Mouse (Mus musculus) right cerebral cortex, postnatal 4 days (tissue): ENCODE data around the gene Chd2.

Source experiments
- DNase-seq: peaks from one replicate; pipeline ENCODE4 v3.0.0-alpha.2; 2022

The Chd2 gene

DNA sequence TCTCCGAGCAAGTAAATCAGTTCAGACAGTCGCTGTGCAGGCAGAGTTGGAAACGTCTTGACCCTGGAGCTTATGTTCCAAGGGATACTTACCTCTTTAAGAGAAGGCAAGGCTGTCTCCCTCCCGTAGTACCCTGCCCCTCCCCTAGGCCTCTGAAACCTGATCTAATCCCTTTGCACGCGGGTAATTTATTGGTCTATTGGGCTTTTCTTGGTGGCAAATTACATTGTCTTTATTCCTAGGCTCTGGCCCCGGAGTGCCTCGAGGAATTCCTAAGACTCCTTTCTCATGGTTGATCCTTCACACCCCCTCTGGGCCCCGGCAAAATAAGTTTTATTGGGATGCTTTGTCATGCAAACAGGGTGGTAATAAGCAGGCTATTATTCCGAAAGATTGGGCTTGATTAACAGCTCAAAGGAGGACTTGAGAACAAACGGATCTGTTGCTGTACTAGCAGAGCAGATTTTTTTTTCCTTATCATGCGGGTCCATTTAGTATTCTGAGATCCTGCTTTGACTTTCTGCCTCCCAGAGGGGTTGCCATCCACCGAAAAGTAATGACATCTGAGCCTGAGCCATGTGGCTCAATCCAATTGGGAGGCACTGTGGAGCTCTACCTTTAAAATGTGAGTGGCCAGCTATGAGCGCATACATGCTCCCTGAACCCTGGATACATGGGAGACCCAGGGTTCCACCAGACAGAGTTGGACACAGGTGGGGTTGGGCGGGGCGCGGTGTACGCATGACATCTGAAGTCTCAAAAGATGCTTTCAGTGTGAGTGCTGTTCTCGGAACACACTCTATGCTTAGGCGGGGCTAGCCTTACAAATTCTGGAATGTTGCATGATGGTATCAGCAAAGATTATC lies 141.3 kb downstream of the Chd2 start:
- DNase-seq, result peak; percentile 16

DNA sequence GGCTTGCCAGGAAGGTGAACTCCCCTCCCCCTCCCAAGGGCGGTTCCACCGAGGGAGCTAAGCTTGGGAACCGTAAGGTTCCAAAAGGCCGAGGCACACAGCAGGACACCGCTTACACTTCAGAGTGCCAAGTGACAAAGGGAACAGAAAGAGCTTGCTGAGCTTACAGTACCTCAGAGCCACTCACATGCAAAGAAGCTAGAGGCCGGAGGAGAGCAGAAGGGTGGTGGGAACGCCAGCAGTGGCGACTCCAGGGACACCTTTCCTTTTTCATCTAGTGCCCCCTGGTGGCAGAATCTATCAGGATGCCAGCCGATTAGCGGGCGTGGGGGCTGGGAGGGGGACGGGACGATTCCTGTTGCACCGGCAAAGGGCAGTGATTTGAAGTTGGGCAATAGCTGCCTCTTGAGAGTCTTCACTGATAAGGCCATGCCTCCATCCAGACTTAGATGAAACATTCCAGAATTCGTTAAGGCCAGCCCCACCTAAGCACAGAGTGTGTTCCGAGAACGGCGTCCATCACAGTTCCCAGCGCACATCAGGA lies 142.1 kb downstream of the Chd2 start:
- DNase-seq, result peak; percentile 89

DNA sequence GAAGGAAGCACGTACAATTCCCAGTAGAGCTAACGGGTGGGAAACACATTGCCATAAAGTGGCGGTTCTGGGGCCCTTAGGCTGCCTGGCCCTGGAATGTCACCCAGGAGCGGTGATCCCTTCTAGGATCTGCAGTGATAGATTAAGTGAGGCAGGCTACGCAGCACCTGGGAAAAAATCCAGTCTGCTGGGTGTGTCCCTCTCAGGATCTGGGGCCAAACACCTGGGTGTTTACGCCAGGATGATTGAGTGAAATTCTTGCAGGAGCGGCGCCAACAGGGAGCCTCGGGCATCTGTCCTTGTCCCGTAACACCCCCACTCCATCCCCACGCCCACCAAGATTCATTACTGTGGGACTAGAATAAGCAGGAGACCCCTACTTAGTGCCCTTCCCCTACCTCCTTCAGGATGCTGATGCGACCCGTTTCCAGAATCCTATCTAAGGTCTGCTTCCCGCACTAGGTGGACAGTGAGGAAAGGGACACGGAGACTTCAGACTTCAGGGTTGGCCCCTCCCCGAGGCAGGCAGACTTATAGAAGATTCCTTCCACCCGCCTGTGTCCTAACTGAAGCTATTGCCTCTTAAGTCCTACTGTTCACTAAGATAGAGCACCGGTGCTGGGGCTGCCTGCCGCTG lies 142.7 kb downstream of the Chd2 start:
- peak; percentile 20 for DNase-seq

DNA sequence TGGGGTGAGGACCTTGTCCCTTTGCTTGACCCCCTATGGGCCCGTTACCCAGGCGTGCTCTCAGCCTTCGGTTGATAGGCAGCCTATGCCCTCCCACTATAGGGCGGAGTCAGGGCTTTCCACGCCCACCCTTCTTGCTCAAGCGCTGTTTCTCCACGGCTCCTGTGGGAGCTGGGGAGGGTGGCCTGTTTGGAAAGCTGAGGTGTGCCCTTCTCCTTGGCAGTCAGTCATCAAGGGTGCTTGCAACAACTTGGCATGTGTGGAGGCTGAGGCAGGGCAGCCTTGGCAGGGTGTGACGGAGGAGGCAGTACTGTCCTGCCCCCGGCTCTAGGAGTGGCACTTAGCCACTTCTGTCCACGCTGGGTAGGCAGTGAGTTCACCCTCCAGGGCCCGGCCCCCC lies 143.3 kb downstream of the Chd2 start:
- peak; percentile 59 for DNase-seq

DNA sequence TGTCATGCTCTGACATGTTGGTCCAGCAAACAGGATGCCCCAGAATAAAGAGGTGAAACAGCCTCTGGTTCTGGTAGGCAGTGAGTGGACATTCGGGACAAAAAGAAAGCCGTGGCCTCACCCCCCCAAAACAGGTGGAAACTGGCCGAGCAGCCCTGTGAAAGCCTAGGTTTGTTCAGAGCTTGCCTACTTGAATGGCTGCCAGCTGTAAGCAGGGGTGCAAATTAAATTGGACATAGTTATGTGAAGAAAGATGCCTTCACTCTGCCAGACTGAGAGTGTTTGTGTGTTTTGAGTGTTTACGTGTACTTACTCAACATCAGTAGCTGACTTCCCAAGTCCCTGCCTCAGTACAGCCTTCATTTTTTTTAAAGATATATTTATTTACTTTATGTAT lies 147.6 kb downstream of the Chd2 start:
- DNase-seq, result no peak

DNA sequence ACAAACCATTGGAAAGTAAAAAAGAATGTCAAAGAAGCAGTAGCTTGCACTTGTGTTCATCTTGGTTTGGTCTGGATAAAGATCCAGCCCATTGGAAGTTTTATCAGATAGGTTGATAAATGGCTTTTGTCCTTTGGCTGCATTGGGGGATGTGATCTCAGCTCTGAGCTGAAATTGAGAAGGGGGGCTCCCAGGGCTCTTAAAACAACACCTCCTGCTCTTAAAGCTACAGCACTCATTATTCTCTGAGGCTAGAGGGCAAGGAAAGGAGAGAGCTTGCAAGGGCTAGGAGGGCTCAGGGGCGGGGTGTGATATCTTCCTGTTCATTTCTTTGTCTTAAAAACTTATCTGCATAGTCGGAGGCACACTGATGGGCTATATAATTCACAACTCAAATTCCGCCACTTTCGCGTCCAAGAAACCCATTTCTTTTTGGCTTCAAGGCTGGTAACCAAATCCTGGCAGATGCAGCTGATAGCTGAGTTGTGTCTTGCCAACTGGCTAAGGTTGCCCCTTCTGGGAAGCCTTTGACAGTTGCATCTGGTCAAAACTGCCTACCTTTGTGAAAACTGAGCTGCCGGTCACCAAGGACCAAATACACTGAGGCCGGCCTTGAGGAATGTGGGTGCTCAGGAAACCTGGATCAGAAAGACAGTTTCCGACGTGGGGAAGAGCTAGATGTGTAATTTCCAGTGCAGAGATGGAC lies 148.2 kb downstream of the Chd2 start:
- no peak for DNase-seq

DNA sequence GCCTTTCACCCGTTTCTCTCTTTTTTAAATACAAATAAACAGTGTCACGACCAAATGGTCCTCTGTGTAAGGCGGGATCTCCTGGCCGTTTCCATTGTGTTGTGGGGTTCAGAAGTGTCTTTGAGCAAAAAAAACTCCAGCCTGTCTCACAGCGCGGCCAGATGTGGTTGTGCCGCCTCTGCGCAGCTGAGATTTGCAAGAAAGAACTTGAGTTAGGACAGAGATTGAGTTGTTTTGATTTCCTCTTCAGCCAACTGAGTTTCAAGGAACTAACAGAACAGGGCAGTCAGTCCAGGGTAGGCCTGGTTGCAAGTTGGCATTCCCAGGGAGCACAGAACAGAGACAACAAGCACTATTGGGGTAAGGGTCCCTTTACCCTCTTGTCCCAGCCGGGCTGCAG lies 149.3 kb downstream of the Chd2 start:
- no peak for DNase-seq

DNA sequence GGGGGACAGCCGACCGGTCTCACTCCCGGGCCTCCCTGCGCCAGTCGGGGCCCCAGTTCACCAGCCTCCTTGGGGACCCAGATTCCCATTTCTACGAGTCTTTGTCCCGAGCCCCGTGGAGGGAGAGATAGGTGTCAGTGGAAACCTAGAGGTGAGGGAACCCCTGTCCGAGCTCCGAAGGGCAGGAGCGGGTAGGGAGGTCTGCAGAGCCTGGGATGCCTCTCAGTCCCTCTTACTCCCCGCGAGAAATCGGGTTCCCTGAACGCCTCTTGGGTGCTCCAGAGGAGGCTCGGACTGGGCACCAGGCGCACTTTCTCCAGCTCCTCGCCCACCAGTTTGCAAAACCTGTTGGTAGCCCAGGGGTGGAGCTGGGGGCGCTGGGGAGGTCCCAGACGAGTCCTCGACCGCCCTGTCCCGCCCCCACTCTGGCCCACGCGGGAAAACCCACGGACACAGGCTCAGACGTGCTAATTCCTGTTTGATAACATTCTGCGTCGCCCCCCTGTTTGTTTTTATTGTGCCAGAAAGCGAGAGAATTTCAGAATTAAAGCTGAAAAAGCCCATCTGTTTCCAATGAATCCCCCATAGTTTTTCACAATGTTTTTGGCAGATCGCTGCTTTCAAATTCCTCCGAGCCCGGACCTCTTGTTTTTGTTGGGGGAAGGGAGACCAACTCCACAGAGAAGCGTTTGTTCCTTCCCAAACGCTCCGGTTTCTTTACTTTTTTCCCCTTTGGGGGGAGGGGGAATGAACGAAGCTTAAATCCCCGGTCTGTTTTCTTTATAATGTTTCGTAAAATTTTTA lies 149.9 kb downstream of the Chd2 start:
- peak; percentile 35 for DNase-seq

DNA sequence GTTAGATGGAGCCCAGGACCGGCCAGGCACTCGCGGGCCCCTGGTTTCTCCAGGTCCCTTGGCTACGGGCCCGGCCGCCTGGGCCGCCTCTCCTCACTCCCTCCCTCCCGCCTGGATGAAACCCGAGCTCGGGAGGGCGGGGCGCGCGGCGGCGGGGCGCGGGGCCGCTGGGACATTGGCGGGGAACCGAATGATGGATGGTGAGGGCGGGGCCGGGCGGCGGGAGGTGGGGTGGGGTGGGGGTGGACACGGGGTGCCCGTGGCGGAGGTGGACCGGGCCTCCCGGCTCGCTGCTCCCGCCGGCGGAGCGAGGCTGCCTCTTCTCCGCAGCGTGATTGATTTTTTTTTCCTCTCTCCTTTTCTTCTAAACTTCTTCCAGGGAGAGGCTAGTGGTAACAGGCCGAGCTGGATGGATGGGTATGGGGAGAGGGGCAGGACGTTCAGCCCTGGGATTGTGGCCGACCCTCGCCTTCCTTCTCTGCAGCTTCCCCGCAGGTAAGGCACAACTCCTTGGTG lies 150.6 kb downstream of the Chd2 start:
- peak; percentile 80 for DNase-seq

DNA sequence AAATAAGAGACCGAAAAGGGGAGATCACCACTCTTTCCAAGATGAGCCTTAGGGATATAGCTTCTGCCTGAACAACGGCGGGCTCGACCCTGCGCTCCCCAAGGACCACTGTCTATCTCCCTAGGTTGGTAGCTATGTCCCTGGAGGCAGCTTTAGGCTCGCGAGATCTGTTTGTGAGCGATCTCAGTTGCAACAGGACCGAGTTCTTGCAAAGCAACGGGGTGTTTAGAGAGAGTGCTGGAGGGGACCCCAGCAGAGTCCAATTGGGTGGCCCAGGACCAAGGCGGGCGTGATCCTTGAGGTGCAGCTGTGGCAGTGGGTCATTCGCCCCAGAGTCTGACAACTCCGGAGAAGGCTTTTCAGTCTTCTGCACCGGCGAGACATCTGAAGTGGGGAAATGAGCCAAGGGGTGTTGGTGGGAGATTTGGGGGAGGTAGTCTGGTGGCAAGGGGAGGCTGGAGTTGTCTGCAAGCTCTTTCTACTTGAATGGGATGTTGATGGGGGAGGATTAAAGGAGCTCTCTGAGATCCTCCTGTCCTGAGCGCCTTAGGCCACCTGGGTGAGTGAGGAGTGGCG lies 151.1 kb downstream of the Chd2 start:
- no peak for DNase-seq

DNA sequence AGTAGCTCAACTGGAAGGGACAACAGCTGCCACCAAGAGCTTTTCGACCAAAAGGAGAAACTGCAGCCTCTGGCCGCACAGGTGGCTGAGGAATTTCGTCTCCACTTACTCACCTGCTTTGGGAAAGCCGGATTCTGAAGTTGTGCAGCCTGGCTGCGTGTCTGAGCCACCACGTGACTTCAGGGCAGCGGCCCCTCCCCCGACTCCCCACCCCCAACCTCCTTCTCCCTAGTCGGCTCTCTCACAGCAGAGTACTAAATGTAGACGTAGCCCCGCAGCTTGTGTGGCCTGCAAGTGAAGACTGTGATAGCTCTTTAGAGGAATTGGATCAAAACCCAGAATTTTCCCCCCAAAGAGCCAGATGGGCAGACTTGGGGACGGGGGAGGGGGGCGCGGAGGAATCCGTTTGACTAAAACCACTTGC lies 151.7 kb downstream of the Chd2 start:
- no peak for DNase-seq

- DNase-seq, result no peak
Measured at GRCm38 (mm10) chr7:73389419-73389818, 152.2 kb downstream of the Chd2 start.

- no peak for DNase-seq
Measured at GRCm38 (mm10) chr7:73388866-73389265, 152.8 kb downstream of the Chd2 start.

- DNase-seq, result no peak
Measured at GRCm38 (mm10) chr7:73382843-73383242, 158.8 kb downstream of the Chd2 start.

- DNase-seq, result no peak
Measured at GRCm38 (mm10) chr7:73378034-73378433, 163.6 kb downstream of the Chd2 start.

GRCm38 (mm10) chr7:73377307-73377706 lies 164.3 kb downstream of the Chd2 start:
- peak; percentile 50 for DNase-seq
